Mouse (Mus musculus): Measurements from ENCODE around the gene Kif26b.

The Kif26b gene

GRCm38 (mm10) chr1:178936457-178936856, 407.5 kb downstream of the Kif26b start:
- no peak for DNase-seq

- no peak for DNase-seq
Observed at GRCm38 (mm10) chr1:178936976-178937375, 408.1 kb downstream of the Kif26b start.

GRCm38 (mm10) chr1:178940353-178940752, 411.4 kb downstream of the Kif26b start:
- DNase-seq = no peak

GRCm38 (mm10) chr1:178942251-178942963, 413.5 kb downstream of the Kif26b start:
- DNase-seq = no peak

GRCm38 (mm10) chr1:178952910-178953309, 424.0 kb downstream of the Kif26b start:
- no peak for DNase-seq

GRCm38 (mm10) chr1:178958641-178959040, 429.7 kb downstream of the Kif26b start:
- no peak for DNase-seq

GRCm38 (mm10) chr1:178960015-178960559, 431.2 kb downstream of the Kif26b start:
- peak; percentile 95 to 97 for DNase-seq

GRCm38 (mm10) chr1:178961661-178962060, 432.7 kb downstream of the Kif26b start:
- DNase-seq = no peak

GRCm38 (mm10) chr1:178972055-178972454, 443.1 kb downstream of the Kif26b start:
- DNase-seq = peak in 1 of 2 experiments; percentile 63

GRCm38 (mm10) chr1:178978617-178979245, 449.8 kb downstream of the Kif26b start:
- DNase-seq = no peak

GRCm38 (mm10) chr1:178980185-178980584, 451.3 kb downstream of the Kif26b start:
- DNase-seq = no peak

GRCm38 (mm10) chr1:178981641-178982040, 452.7 kb downstream of the Kif26b start:
- DNase-seq = no peak

- DNase-seq = no peak
Observed at GRCm38 (mm10) chr1:178988176-178988575, 459.3 kb downstream of the Kif26b start.

Measured in cerebellum, postnatal 14 days (tissue).